Mouse (Mus musculus): ENCODE measurements around the gene Snd1. TPM values are rescaled to one million over a fixed set of nuclear protein-coding genes. Genes with fewer than 3 reads are reported as not detected.

Gene Snd1
- total and polyA plus RNA-seq, 3 experiments, result 83.7 to 377 (median 210) TPM

- in situ Hi-C loops (cut with MboI; ENCODE audit: low pct_ligation_motif_present, low pct_unique_long_range_greater_than_20kb, low sequenced_read_pairs) (no loop called here), dilution Hi-C loops (cut with MboI; ENCODE audit: extremely low pct_ligation_motif_present, extremely low pct_unique_long_range_greater_than_20kb, low sequenced_read_pairs) (no loop called here)
- H3K9ac ChIP-seq (ENCODE audit: insufficient read depth, low read depth), result no peak overlapping the region
- no peak for DNase-seq (ENCODE audit: extremely low read depth)
- no peaks in the 10 kb centered on the region for H3K79me2 ChIP-seq (replicated peaks; ENCODE audit: control insufficient read depth, extremely low read depth, insufficient read depth, poor library complexity, severe bottlenecking)
- H3K36me3 ChIP-seq (replicated peaks in 1 of 2; ENCODE audit: control insufficient read depth in 1 of 2, insufficient read depth in 1 of 2, low read length in 1 of 2), result peaks cover 16 to 82% of the 10 kb centered on the region in 2 experiments
- H3K27ac ChIP-seq (ENCODE audit: insufficient read depth, low read depth), result no peak overlapping the region
- TF ChIP-seq JUND (conservative IDR thresholded peaks at IDR 0.05; ENCODE audit: low read depth, low read length) (no peak), PAX5 (IDR thresholded peaks at IDR 0.05; ENCODE audit: low read length) (no peak), UBTF (IDR thresholded peaks at IDR 0.05; ENCODE audit: low read depth, low read length) (no peak), BHLHE40 (IDR thresholded peaks at IDR 0.05; ENCODE audit: low read depth, low read length) (no peak), ETS1 (conservative IDR thresholded peaks at IDR 0.05; ENCODE audit: low read depth, low read length) (no peak)
- H3K4me1 ChIP-seq (ENCODE audit: control insufficient read depth in 1 of 2, insufficient read depth in 2 of 2), result peaks cover 0 to 6% of the 10 kb centered on the region in 2 experiments; a peak in 1 of 4 replicates
- no peak overlapping the region for H3K4me3 ChIP-seq (replicated peaks in 1 of 3; ENCODE audit: low read depth in 2 of 3, low read length in 2 of 3, poor library complexity in 1 of 3)
- no peaks in the 10 kb centered on the region for H3K9me3 ChIP-seq (replicated peaks; ENCODE audit: low read length)
- no peaks in the 10 kb centered on the region for H3K27me3 ChIP-seq (replicated peaks)
- H3K4me2 ChIP-seq (ENCODE audit: insufficient read depth, low read depth, poor library complexity, severe bottlenecking), result no peak overlapping the region
Measured at GRCm38 (mm10) chr6:28848285-28848794, 373.4 kb downstream of the Snd1 start.

- Histone ChIP-seq H3K79me2 (replicated peaks; ENCODE audit: control insufficient read depth, extremely low read depth, insufficient read depth, poor library complexity, severe bottlenecking) (no peaks in the 10 kb centered on the region), H3K4me1 (ENCODE audit: control insufficient read depth in 1 of 2, insufficient read depth in 2 of 2) (peaks cover 0 to 4% of the 10 kb centered on the region in 2 experiments; a peak in 1 of 4 replicates), H3K9me3 (replicated peaks; ENCODE audit: low read length) (no peaks in the 10 kb centered on the region), H3K36me3 (replicated peaks in 1 of 2; ENCODE audit: control insufficient read depth in 1 of 2, insufficient read depth in 1 of 2, low read length in 1 of 2) (peaks cover 16 to 84% of the 10 kb centered on the region in 2 experiments), H3K27ac (ENCODE audit: insufficient read depth, low read depth) (no peak overlapping the region), H3K4me3 (replicated peaks in 1 of 3; ENCODE audit: low read depth in 2 of 3, low read length in 2 of 3, poor library complexity in 1 of 3) (no peak overlapping the region), H3K4me2 (ENCODE audit: insufficient read depth, low read depth, poor library complexity, severe bottlenecking) (no peak overlapping the region), H3K9ac (ENCODE audit: insufficient read depth, low read depth) (no peak overlapping the region), H3K27me3 (replicated peaks) (no peaks in the 10 kb centered on the region)
- no peak for DNase-seq (ENCODE audit: extremely low read depth)
- in situ Hi-C loops (cut with MboI; ENCODE audit: low pct_ligation_motif_present, low pct_unique_long_range_greater_than_20kb, low sequenced_read_pairs) (no loop called here), dilution Hi-C loops (cut with MboI; ENCODE audit: extremely low pct_ligation_motif_present, extremely low pct_unique_long_range_greater_than_20kb, low sequenced_read_pairs) (no loop called here)
- no peak for TF ChIP-seq EP300 (IDR thresholded peaks at IDR 0.05; ENCODE audit: low read length)
- no peak for TF ChIP-seq UBTF (IDR thresholded peaks at IDR 0.05; ENCODE audit: low read depth, low read length)
- no peak for TF ChIP-seq MAX (IDR thresholded peaks at IDR 0.05; ENCODE audit: low read length)
- TF ChIP-seq NRF1 (IDR thresholded peaks at IDR 0.05; ENCODE audit: low read depth, low read length), result no peak
- TF ChIP-seq JUND (conservative IDR thresholded peaks at IDR 0.05; ENCODE audit: low read depth, low read length), result no peak
- TF ChIP-seq ETS1 (conservative IDR thresholded peaks at IDR 0.05; ENCODE audit: low read depth, low read length), result no peak
- TF ChIP-seq ELF1 (IDR thresholded peaks at IDR 0.05; ENCODE audit: low read depth, low read length), result no peak
- TF ChIP-seq BHLHE40 (IDR thresholded peaks at IDR 0.05; ENCODE audit: low read depth, low read length), result no peak
- TF ChIP-seq GABPA (IDR thresholded peaks at IDR 0.05; ENCODE audit: insufficient replicate concordance, low read depth, low read length), result no peak
- TF ChIP-seq MYC (IDR thresholded peaks at IDR 0.05; ENCODE audit: low read depth, low read length), result no peak
- TF ChIP-seq POLR2AphosphoS2 (IDR thresholded peaks at IDR 0.05; ENCODE audit: low read depth, low read length), result no peak
- no peak for TF ChIP-seq TCF12 (IDR thresholded peaks at IDR 0.05; ENCODE audit: low read depth, low read length)
- TF ChIP-seq SMC3 (IDR thresholded peaks at IDR 0.05; ENCODE audit: low read depth, low read length), result no peak
- no peak for TF ChIP-seq SIN3A (IDR thresholded peaks at IDR 0.05; ENCODE audit: low read length)
- no peak for TF ChIP-seq IRF4 (IDR thresholded peaks at IDR 0.05; ENCODE audit: low read depth, low read length)
- TF ChIP-seq RAD21 (IDR thresholded peaks at IDR 0.05; ENCODE audit: low read depth, low read length), result no peak
- TF ChIP-seq CHD2 (IDR thresholded peaks at IDR 0.05; ENCODE audit: low read length), result no peak
- no peak for TF ChIP-seq RCOR1 (conservative IDR thresholded peaks at IDR 0.05; ENCODE audit: low read depth, low read length)
Measured at GRCm38 (mm10) chr6:28848891-28849290, 374.0 kb downstream of the Snd1 start.
